Mouse (Mus musculus): ENCODE measurements around the gene Cgas. TPM values are rescaled to one million over a fixed set of nuclear protein-coding genes. Genes with fewer than 3 reads are reported as not detected.

The Cgas gene
- polyA plus RNA-seq, 1 experiment from 2014 or later = 2.9 TPM

Small RNA genes within 50 kb of the gene (microRNA-seq; reads per million reads assigned to microRNA genes)
- gene Gm26377 = not detected

Other genes with a start within 250 kb of the Cgas start
- 109 and 152 TPM in 2 replicates for gene Gsta1, start 212.6 kb downstream of the Cgas start, polyA plus RNA-seq (2015; fragmentation: Nextera tagmentation; extraction: Ambion mirVana)
- gene Gm3776, start 186.1 kb downstream of the Cgas start, polyA plus RNA-seq (2015; fragmentation: Nextera tagmentation; extraction: Ambion mirVana) = 87.2 and 133 TPM in 2 replicates
- gene Gm10639, start 153.3 kb downstream of the Cgas start, polyA plus RNA-seq (2015; fragmentation: Nextera tagmentation; extraction: Ambion mirVana) = 0.36 and 0.65 TPM in 2 replicates
- gene Omt2a, start 128.4 kb downstream of the Cgas start, polyA plus RNA-seq (2015; fragmentation: Nextera tagmentation; extraction: Ambion mirVana) = not detected in 2 replicates
- not detected in 2 replicates for gene Omt2b, start 115.6 kb downstream of the Cgas start, polyA plus RNA-seq (2015; fragmentation: Nextera tagmentation; extraction: Ambion mirVana)
- gene Gsta2, start 87.4 kb downstream of the Cgas start, polyA plus RNA-seq (2015; fragmentation: Nextera tagmentation; extraction: Ambion mirVana) = 31.3 and 32.1 TPM in 2 replicates
- gene Dppa5a, start 75.1 kb downstream of the Cgas start, polyA plus RNA-seq (2015; fragmentation: Nextera tagmentation; extraction: Ambion mirVana) = 0.23 TPM in 1 of 2 replicates, not detected in the other
- gene Ooep, start 64.5 kb downstream of the Cgas start, polyA plus RNA-seq (2015; fragmentation: Nextera tagmentation; extraction: Ambion mirVana) = 0.55 and 0.75 TPM in 2 replicates
- gene Ddx43, start 47.5 kb downstream of the Cgas start, polyA plus RNA-seq (2015; fragmentation: Nextera tagmentation; extraction: Ambion mirVana) = 0.14 and 0.15 TPM in 2 replicates
- 24.4 and 26.0 TPM in 2 replicates for gene Mto1, start 5.0 kb upstream of the Cgas start, polyA plus RNA-seq (2015; fragmentation: Nextera tagmentation; extraction: Ambion mirVana)
- gene Gm17324, start 5.5 kb upstream of the Cgas start, polyA plus RNA-seq (2015; fragmentation: Nextera tagmentation; extraction: Ambion mirVana) = 0.62 and 0.70 TPM in 2 replicates
- gene Eef1a1, start 45.9 kb upstream of the Cgas start, polyA plus RNA-seq (2015; fragmentation: Nextera tagmentation; extraction: Ambion mirVana) = 4,219 and 4,255 TPM in 2 replicates
- gene Slc17a5, start 144.8 kb upstream of the Cgas start, polyA plus RNA-seq (2015; fragmentation: Nextera tagmentation; extraction: Ambion mirVana) = 21.4 and 23.2 TPM in 2 replicates
- gene Cd109, start 172.3 kb upstream of the Cgas start, polyA plus RNA-seq (2015; fragmentation: Nextera tagmentation; extraction: Ambion mirVana) = 13.6 and 14.1 TPM in 2 replicates

Data from stomach, embryonic 16.5 days (tissue).